Mouse (Mus musculus) hindbrain, embryonic 12.5 days (tissue): Measurements from ENCODE around the gene Slc39a12. TPM values are rescaled to one million over a fixed set of nuclear protein-coding genes. Genes with fewer than 3 reads are reported as not detected.

ENCODE experiments used
- ATAC-seq: fragments of 200-750 bp; cut with Nextera tagmentation; 2 replicates; pipeline ENCODE4 v1.8.0; 2017; ENCODE audit warnings: moderate TSS enrichment; ENCODE audit not compliant: low FRiP score
- H3K27ac ChIP-seq: fragments of 300-500 bp; sonication (generic); 2 replicates; pipeline ENCODE4 v1.5.1; 2016; ENCODE audit warnings: mild to moderate bottlenecking
- H3K27me3 ChIP-seq: fragments of 300-500 bp; sonication (generic); 2 replicates; pipeline ENCODE4 v1.6.1; 2016; ENCODE audit warnings: mild to moderate bottlenecking
- H3K36me3 ChIP-seq: fragments of 300-500 bp; sonication (generic); 2 replicates; pipeline ENCODE4 v1.6.1; 2016; ENCODE audit warnings: mild to moderate bottlenecking
- H3K4me1 ChIP-seq: fragments of 300-500 bp; sonication (generic); 2 replicates; pipeline ENCODE4 v1.6.1; 2016
- H3K4me2 ChIP-seq: fragments of 300-500 bp; sonication (generic); replicated peaks from 2 replicates; pipeline ENCODE4 v1.6.1; 2016; ENCODE audit warnings: mild to moderate bottlenecking
- H3K4me3 ChIP-seq: fragments of 300-500 bp; sonication (generic); 2 replicates; pipeline ENCODE4 v1.5.1; 2016; ENCODE audit warnings: mild to moderate bottlenecking
- H3K9ac ChIP-seq: fragments of 300-500 bp; sonication (generic); 2 replicates; pipeline ENCODE4 v1.6.1; 2016; ENCODE audit warnings: mild to moderate bottlenecking, moderate library complexity
- H3K9me3 ChIP-seq: fragments of 300-500 bp; sonication (generic); replicated peaks from 2 replicates; pipeline ENCODE4 v1.6.1; 2016; ENCODE audit warnings: mild to moderate bottlenecking
- WGBS: fragments of 180-500 bp; shearing (Covaris S2); methylation state at CpG from one replicate; pipeline ENCODE4 v1.1.7; 2016; 5-methylcytosine and 5-hydroxymethylcytosine counted together
- polyA plus RNA-seq: library from polyadenylated mRNA; unstranded; fragments of >200 nt; fragmentation: Nextera tagmentation; extraction: Ambion mirVana; gene quantifications from 2 replicates; pipeline ENCODE4 v1.2.1, GENCODE M21; 2016

The Slc39a12 gene
- polyA plus RNA-seq, 1 experiment from 2014 or later: 1.6 TPM

DNA sequence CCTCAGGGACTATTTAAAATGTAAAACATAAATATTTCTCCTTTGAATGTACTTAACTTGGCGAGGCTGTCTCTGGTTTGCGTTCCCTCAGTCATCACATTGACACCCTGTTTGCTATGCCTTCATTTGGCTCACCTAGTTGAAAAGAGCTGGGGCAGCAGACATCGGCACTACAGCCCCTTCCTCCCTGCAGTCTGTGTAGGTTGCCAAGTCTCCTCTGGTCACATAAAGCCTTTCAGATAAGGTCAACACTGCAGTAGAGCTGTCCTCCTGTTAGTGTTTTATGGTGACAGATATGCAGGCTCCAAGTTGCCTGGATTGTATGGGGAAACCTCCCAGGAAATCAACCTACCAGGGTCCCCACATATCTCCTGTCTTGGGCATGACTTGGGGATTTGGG lies 114.4 kb downstream of the Slc39a12 start:
- Histone ChIP-seq H3K4me2 (no peak overlapping the region), H3K9ac (no peak overlapping the region), H3K27ac (no peak overlapping the region), H3K36me3 (no peaks in the 10 kb centered on the region), H3K9me3 (no peaks in the 10 kb centered on the region), H3K27me3 (no peaks in the 10 kb centered on the region), H3K4me1 (no peaks in the 10 kb centered on the region), H3K4me3 (no peak overlapping the region)
- no peak for ATAC-seq
- WGBS: 59% methylated on average over 3 of the region's 3 CpGs

DNA sequence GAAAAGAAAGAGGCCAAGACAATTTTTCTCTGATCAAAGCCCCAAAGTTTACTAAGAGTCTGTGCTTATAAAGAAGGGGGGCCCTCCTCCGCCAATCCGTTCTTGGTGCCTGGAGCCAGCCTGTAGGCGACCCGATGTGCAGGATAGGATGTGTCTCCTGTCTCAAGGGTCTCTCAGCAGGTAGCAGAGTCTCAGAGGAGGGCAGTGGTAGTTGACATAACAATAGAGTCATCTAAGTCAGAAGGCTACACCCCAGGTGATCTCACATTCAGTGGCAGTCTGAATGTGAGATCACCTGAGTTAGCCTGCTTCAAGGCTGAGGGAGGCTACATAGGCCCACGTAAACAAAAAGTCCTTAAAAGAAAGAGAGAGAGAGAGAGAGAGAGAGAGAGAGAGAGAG lies 130.1 kb downstream of the Slc39a12 start:
- Histone ChIP-seq H3K27ac (no peak overlapping the region), H3K27me3 (no peaks in the 10 kb centered on the region), H3K36me3 (no peaks in the 10 kb centered on the region), H3K9me3 (no peaks in the 10 kb centered on the region), H3K9ac (no peak overlapping the region), H3K4me3 (no peak overlapping the region), H3K4me1 (no peaks in the 10 kb centered on the region), H3K4me2 (no peak overlapping the region)
- WGBS: 40% methylated on average over 5 of the region's 5 CpGs
- no peak for ATAC-seq

DNA sequence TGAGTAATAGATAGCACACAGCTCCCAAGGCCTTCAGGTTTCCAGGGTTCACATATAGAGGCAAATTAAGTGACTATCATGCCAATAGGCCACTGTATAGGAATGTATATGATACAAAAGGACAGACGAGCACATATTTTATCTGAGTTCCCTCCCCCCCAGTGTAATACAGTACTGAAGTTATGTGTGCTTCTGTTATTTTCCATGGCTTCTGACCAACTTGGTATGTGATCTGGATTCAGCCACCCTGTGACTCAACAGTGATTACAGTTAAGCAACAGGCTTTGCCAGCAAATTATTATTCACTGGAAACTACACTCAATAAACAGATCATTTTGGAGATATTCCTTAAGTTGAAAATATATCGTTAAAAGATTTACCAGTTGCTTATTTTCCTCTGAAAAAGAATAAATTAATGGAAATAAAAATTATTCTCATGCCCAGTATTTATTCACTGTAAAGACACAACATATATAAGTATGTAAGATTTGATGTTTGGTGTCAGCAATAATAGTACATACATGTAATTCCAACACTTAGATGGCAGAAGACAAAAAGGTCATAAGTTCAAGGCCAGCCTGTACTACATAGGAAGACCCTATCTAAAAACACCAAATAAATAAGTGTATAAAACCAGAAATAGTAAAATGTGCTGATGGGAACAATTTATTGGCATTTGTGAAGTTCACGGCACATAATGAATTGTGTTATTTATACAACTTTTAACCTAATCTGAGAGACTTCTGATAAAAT lies 146.4 kb downstream of the Slc39a12 start:
- Histone ChIP-seq H3K4me3 (no peak overlapping the region), H3K4me1 (0 out of 2 replicates have a peak, but pooled peaks cover 4% of the 10 kb centered on the region), H3K27ac (no peak overlapping the region), H3K4me2 (no peak overlapping the region), H3K27me3 (no peaks in the 10 kb centered on the region), H3K9ac (no peak overlapping the region), H3K36me3 (no peaks in the 10 kb centered on the region), H3K9me3 (no peaks in the 10 kb centered on the region)
- no peak for ATAC-seq
- WGBS: 82% methylated on average over 3 of the region's 3 CpGs

DNA sequence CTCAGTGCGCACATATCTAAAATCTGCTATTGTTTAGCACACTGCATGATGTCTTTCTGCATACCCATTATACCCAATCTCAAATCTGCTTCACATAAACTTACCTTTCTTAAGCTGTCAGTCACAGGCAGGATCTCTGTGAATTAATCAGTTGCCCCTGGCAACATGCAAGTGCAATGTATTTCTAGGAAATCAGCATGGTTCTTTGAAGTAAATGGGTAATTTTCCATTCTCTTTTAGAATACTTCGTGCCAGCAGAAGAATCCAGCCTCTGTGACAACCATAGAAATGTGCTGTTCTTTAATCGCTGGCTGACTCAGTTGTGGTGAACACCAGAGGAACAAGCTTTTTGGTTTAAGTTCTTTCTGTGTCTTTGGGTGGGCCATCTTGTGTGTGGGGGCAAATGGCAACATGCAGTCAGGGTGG lies 147.1 kb downstream of the Slc39a12 start:
- Histone ChIP-seq H3K36me3 (no peaks in the 10 kb centered on the region), H3K4me3 (no peak overlapping the region), H3K9ac (no peak overlapping the region), H3K9me3 (no peaks in the 10 kb centered on the region), H3K4me2 (no peak overlapping the region), H3K27ac (no peak overlapping the region), H3K4me1 (0 out of 2 replicates have a peak, but pooled peaks cover 4% of the 10 kb centered on the region), H3K27me3 (no peaks in the 10 kb centered on the region)
- WGBS: 43% methylated on average over 3 of the region's 3 CpGs
- ATAC-seq: peak; percentile 79

DNA sequence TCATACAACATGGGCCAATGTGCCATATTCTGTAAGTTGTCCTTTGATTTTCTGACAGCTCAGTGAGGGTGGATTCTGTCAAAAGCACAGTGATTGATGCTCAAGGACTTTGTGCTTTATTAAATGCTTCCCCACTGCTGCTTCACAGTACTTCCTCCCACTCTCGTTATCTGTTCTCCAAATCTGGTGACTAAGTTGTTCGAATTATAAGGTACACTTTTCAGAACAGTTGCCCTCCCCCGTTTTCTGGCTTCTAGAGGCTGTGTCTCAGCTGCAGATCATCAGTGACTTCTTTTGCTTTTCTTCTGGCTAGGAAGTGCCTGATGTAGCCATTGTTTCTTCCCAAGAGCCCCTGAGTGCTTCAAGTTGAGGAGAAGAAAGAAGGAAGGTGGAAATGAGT lies 149.7 kb downstream of the Slc39a12 start:
- 71% methylated on average over 3 of the region's 3 CpGs for WGBS
- H3K4me1 ChIP-seq: 0 out of 2 replicates have a peak, but pooled peaks cover 4% of the 10 kb centered on the region

DNA sequence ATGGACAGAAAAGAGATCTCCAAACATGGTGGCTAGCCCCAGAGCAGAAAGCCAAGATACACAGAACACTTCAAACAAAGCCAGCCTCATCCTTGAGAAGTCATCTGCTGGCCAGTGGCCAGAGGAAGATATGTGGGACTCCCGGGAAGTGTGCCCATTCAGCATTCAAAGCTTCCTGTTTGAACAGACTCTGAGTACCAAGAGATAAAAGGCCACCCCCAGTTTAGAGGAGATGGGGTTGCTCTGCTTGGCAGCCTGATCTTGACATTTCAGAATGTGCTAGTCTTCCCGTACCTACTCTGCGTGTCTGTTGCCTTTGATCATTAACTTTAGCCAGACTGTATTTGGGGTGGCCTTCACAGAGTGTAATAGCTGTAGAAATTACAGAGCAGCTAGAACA lies 155.2 kb downstream of the Slc39a12 start:
- Histone ChIP-seq H3K4me1 (no peaks in the 10 kb centered on the region), H3K4me3 (no peak overlapping the region), H3K4me2 (no peak overlapping the region), H3K9ac (no peak overlapping the region), H3K9me3 (no peaks in the 10 kb centered on the region), H3K27ac (no peak overlapping the region), H3K36me3 (no peaks in the 10 kb centered on the region), H3K27me3 (no peaks in the 10 kb centered on the region)
- ATAC-seq: no peak
- 70% methylated on average over 3 of the region's 3 CpGs for WGBS

More for the DNA sequence above, 149.7 kb downstream of the Slc39a12 start:
- Histone ChIP-seq H3K4me3 (no peak overlapping the region), H3K9me3 (no peaks in the 10 kb centered on the region), H3K27ac (no peak overlapping the region), H3K9ac (no peak overlapping the region), H3K4me2 (no peak overlapping the region), H3K27me3 (no peaks in the 10 kb centered on the region), H3K36me3 (no peaks in the 10 kb centered on the region)
- ATAC-seq: no peak

DNA sequence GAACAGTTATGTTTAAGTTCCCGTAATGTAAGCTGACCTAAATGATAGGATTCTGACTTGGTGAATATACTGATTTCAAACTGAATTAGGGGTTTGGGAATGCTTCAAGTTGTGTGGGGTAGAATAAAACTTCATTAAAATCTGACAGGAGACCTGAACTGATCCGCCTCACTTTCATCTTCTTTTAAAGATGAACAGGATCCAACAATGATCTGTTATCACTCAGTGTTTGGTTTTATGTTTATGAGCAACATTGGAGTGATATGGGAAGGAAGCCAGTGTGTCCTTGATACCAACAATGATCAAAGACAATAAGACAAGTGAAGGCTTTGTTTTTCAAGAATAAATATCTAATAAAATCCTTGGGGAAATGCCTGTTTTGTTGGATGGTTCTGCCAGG lies 155.7 kb downstream of the Slc39a12 start:
- Histone ChIP-seq H3K9me3 (no peaks in the 10 kb centered on the region), H3K9ac (no peak overlapping the region), H3K27me3 (no peaks in the 10 kb centered on the region), H3K4me1 (no peaks in the 10 kb centered on the region), H3K4me3 (no peak overlapping the region), H3K36me3 (no peaks in the 10 kb centered on the region), H3K27ac (no peak overlapping the region), H3K4me2 (no peak overlapping the region)
- no peak for ATAC-seq
- WGBS: 93% methylated on average over 2 of the region's 2 CpGs

Other genes with a start within 250 kb of the Slc39a12 start
- 0.10 TPM in 1 of 2 replicates, not detected in the other for gene Tmem236, start 213.8 kb upstream of the Slc39a12 start, polyA plus RNA-seq
- gene Mrc1, start 158.9 kb upstream of the Slc39a12 start, polyA plus RNA-seq: 6.0 and 6.5 TPM in 2 replicates
- gene Cacnb2, start 214.8 kb downstream of the Slc39a12 start, polyA plus RNA-seq: 3.6 TPM in 2 replicates